Mouse (Mus musculus): ENCODE measurements around the gene Arhgap23.

The Arhgap23 gene

GRCm38 (mm10) chr11:97415330-97415711 lies at the start of gene Arhgap23:
Gene Arhgap23 (plus strand): TSS chr11:97415533.
- no peak for DNase-seq

- peak; percentile 43 to 47 for DNase-seq
These were observed 49.8 kb upstream of the Arhgap23 start for GRCm38 (mm10) chr11:97365556-97365955.

- peak; percentile 56 to 59 for DNase-seq
These were observed 46.8 kb upstream of the Arhgap23 start for GRCm38 (mm10) chr11:97368501-97368900.

- peak; percentile 92 to 95 for DNase-seq
These were observed 44.8 kb upstream of the Arhgap23 start for GRCm38 (mm10) chr11:97370329-97371091.

GRCm38 (mm10) chr11:97372159-97372864 lies 43.0 kb upstream of the Arhgap23 start:
- peak; percentile 69 to 73 for DNase-seq

GRCm38 (mm10) chr11:97373402-97373801 lies 41.9 kb upstream of the Arhgap23 start:
- no peak for DNase-seq

GRCm38 (mm10) chr11:97380036-97380435 lies 35.3 kb upstream of the Arhgap23 start:
- DNase-seq, result no peak

GRCm38 (mm10) chr11:97383017-97383416 lies 32.3 kb upstream of the Arhgap23 start:
- no peak for DNase-seq

GRCm38 (mm10) chr11:97383764-97384163 lies 31.6 kb upstream of the Arhgap23 start:
- DNase-seq, result no peak

GRCm38 (mm10) chr11:97387811-97388210 lies 27.5 kb upstream of the Arhgap23 start:
- DNase-seq, result no peak

- DNase-seq, result no peak
These were observed 26.2 kb upstream of the Arhgap23 start for GRCm38 (mm10) chr11:97389127-97389526.

- DNase-seq, result no peak
These were observed 21.7 kb upstream of the Arhgap23 start for GRCm38 (mm10) chr11:97393658-97394057.

GRCm38 (mm10) chr11:97394146-97394545 lies 21.2 kb upstream of the Arhgap23 start:
- no peak for DNase-seq

GRCm38 (mm10) chr11:97398506-97398905 lies 16.8 kb upstream of the Arhgap23 start:
- no peak for DNase-seq

GRCm38 (mm10) chr11:97399958-97400710 lies 15.2 kb upstream of the Arhgap23 start:
- peak; percentile 85 to 86 for DNase-seq

- peak; percentile 77 to 89 for DNase-seq
These were observed 14.3 kb upstream of the Arhgap23 start for GRCm38 (mm10) chr11:97401082-97401481.

GRCm38 (mm10) chr11:97401686-97402435 lies 13.5 kb upstream of the Arhgap23 start:
- DNase-seq, result no peak

GRCm38 (mm10) chr11:97402746-97403145 lies 12.6 kb upstream of the Arhgap23 start:
- DNase-seq, result no peak

GRCm38 (mm10) chr11:97403614-97404183 lies 11.6 kb upstream of the Arhgap23 start:
- DNase-seq, result no peak

- DNase-seq, result peak; percentile 65 to 72
These were observed 11.1 kb upstream of the Arhgap23 start for GRCm38 (mm10) chr11:97404184-97404760.

- DNase-seq, result peak in 1 of 2 experiments; percentile 37
These were observed 10.6 kb upstream of the Arhgap23 start for GRCm38 (mm10) chr11:97404761-97405190.

Measured in cerebellum, adult 18-20 months (tissue).